Mouse (Mus musculus): ENCODE measurements around the gene B3gnt6.
A peak's percentile ranks its signal among the peaks of the same experiment; 100 is the strongest.
"Not testable (repeated sequence)": the region's sequence is repeated elsewhere in the genome, so short reads cannot be mapped to it uniquely, and the experiment has no call there.

B3gnt6 gene

GRCm38 (mm10) chr7:98199381-98199780 lies at the start of gene B3gnt6:
TSS of gene B3gnt6 (minus strand) at chr7:98199481.
- no peak for DNase-seq (ENCODE audit: low spot score in 2 of 2)

- DNase-seq (ENCODE audit: low spot score in 2 of 2): peak in 1 of 2 experiments; percentile 44
Observed at GRCm38 (mm10) chr7:98236686-98237359, 37.5 kb upstream of the B3gnt6 start.

- DNase-seq (ENCODE audit: low spot score in 2 of 2): no peak
Observed at GRCm38 (mm10) chr7:98223796-98224195, 24.5 kb upstream of the B3gnt6 start.

GRCm38 (mm10) chr7:98216713-98217112 lies 17.4 kb upstream of the B3gnt6 start:
- DNase-seq (ENCODE audit: low spot score in 2 of 2): no peak

GRCm38 (mm10) chr7:98202946-98203345 lies 3.7 kb upstream of the B3gnt6 start:
- no peak for DNase-seq (ENCODE audit: low spot score in 2 of 2)

- no peak for DNase-seq (ENCODE audit: low spot score in 2 of 2)
Observed at GRCm38 (mm10) chr7:98201493-98202028, 2.3 kb upstream of the B3gnt6 start.

- no peak for DNase-seq (ENCODE audit: low spot score in 2 of 2)
Observed at GRCm38 (mm10) chr7:98200396-98200795, 1.1 kb upstream of the B3gnt6 start.

- DNase-seq (ENCODE audit: low spot score in 2 of 2): no peak
Observed at GRCm38 (mm10) chr7:98195151-98195801, 4.0 kb downstream of the B3gnt6 start.

- peak in 1 of 2 experiments; percentile 23 for DNase-seq (ENCODE audit: low spot score in 2 of 2)
Observed at GRCm38 (mm10) chr7:98194026-98194792, 5.1 kb downstream of the B3gnt6 start.

GRCm38 (mm10) chr7:98193515-98194025 lies 5.7 kb downstream of the B3gnt6 start:
- DNase-seq (ENCODE audit: low spot score in 2 of 2): peak in 1 of 2 experiments; percentile 17

GRCm38 (mm10) chr7:98191571-98192250 lies 7.6 kb downstream of the B3gnt6 start:
- no peak for DNase-seq (ENCODE audit: low spot score in 2 of 2)

GRCm38 (mm10) chr7:98190578-98190977 lies 8.7 kb downstream of the B3gnt6 start:
- no peak for DNase-seq (ENCODE audit: low spot score in 2 of 2)

- no peak for DNase-seq (ENCODE audit: low spot score in 2 of 2)
Observed at GRCm38 (mm10) chr7:98189745-98190144, 9.5 kb downstream of the B3gnt6 start.

- DNase-seq (ENCODE audit: low spot score in 2 of 2): no peak
Observed at GRCm38 (mm10) chr7:98188680-98189079, 10.6 kb downstream of the B3gnt6 start.

GRCm38 (mm10) chr7:98188238-98188637 lies 11.0 kb downstream of the B3gnt6 start:
- DNase-seq (ENCODE audit: low spot score in 2 of 2): no peak

GRCm38 (mm10) chr7:98187332-98187731 lies 11.9 kb downstream of the B3gnt6 start:
- not testable (repeated sequence) for DNase-seq (ENCODE audit: low spot score in 2 of 2)

- DNase-seq (ENCODE audit: low spot score in 2 of 2): peak; percentile 30 to 44
Observed at GRCm38 (mm10) chr7:98186637-98187036, 12.6 kb downstream of the B3gnt6 start.

GRCm38 (mm10) chr7:98185326-98185725 lies 14.0 kb downstream of the B3gnt6 start:
- no peak for DNase-seq (ENCODE audit: low spot score in 2 of 2)

- DNase-seq (ENCODE audit: low spot score in 2 of 2): no peak
Observed at GRCm38 (mm10) chr7:98178560-98179231, 20.6 kb downstream of the B3gnt6 start.

GRCm38 (mm10) chr7:98177929-98178559 lies 21.2 kb downstream of the B3gnt6 start, which contains the start of gene Capn5:
TSS of gene Capn5 (minus strand) at chr7:98178274.
- DNase-seq (ENCODE audit: low spot score in 2 of 2): peak in 1 of 2 experiments; percentile 50

Measured in left cerebral cortex, adult 9 months (tissue).